Mouse (Mus musculus) kidney, postnatal 25 days (tissue): ENCODE measurements around the gene Lgr4.

Source experiments
- DNase-seq, 2 experiments: peaks; one replicate each; pipeline ENCODE4 v3.0.0; 2021; ENCODE audit warnings: mixed read lengths in 2 of 2

Gene Lgr4

GRCm38 (mm10) chr2:109984930-109985329 is 67.5 kb downstream of the Lgr4 start:
- peak in 1 of 2 experiments; percentile 58 for DNase-seq

DNA sequence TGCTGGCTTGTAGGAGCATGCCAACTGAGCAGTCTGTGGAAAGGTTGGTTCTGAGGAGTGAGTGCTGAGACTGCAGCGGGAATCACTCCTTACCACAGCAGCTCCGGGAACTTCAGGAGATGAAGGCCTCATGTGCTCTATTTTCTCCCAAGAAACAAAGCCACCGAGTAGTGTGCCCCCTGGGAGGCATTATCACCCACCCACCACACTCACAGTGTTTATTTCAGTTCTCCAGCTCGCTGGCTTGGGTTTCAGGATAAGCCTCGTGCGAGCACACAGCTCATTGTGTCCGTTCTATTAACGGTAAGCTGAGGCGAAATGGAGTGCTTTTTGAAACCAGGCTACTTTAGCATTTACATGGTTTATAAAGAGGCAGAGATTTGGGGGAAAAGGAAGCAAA is 68.1 kb downstream of the Lgr4 start:
- no peak for DNase-seq

GRCm38 (mm10) chr2:109986036-109986785 is 68.8 kb downstream of the Lgr4 start:
- DNase-seq = no peak

DNA sequence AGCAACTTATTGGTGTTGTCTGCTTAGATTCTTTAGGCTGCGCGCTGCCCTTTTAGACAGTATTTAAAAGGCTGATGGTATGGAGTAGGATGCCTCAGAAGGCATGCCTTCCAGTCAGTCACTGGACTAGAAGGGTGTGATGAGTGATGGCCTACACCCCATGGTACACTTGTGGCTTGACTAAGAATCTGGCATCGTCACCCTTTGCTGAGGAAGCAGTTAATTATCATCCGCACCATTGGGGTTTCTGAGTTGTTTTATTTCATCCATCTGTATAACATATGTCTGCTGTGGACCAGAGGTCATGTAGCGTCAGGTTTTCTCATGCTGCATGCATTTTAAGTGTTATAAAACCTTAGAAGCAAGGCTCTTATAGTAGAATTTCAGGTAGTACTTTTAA is 70.5 kb downstream of the Lgr4 start:
- no peak for DNase-seq

DNA sequence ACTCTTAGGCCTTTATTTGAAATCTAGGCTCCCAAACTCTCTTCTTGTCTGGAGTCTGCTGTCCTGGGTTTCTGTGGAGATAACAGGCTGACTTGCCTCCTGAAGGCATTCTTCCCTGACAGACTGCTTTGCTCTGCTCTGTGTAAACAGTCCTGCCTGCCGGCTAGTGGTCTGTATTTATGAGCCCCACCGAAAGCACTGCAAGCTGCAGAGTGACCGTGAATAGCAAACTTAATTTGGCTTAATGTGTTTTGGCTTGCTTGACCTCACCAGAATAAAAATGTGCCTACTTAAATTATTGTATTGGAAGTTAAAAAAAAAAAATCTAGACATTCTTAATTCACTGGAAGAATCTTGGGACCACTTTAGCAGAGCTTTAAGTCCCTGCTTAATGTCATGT is 71.7 kb downstream of the Lgr4 start:
- no peak for DNase-seq

DNA sequence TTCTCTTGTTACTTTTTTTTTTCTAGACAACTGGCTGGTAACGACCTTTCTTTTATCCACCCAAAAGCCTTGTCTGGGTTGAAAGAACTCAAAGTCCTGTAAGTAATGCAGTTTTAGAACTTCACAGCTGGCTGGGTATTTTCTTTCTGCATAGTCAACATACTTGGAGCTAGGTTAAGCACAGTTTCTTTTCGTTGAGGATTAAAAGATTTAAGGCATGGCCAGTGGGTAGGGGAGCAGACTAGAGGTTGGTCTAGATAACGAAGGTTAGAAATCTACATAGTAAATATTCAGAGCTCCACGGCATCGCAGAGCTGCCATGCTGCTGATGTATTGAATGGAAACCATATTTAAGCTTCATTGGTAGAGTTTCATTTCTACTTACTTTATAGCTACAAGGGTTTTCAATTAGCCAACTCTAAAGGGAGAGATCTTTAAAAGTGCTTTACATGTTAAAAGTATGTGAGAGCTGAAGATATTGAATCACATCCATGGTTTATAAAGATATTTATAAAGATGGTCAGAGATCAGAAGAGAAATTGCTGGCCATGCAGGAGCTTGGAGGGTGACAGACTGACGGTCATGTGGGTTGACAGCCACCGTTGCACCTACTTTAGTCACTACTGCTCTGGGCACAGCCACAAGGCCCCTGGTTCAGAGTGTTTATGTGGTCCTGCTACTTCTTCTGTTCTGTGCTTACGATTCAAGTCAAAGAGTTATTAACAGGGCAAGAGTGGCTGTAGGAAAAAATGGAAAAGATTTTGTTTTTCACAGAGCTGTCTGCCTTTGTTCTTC is 72.4 kb downstream of the Lgr4 start:
- DNase-seq = no peak

DNA sequence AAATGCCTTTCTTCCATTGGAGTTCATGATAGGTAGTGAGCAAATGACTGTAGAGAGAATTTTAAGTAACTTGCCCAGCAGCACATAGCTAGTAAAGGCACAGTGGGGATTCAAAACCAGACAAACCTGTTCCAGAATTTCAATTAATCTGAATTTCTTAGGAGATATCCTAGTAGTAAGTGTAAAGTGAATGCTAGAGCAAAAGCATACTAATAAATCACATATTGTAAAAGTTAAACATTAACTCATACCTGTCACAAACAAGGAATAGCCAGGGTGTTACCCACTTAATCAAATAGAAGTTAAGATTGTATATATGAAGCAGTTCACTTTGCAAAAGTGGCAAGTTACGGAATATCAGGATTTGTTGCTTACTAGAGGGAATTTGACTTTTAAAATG is 74.3 kb downstream of the Lgr4 start:
- no peak for DNase-seq

- DNase-seq = no peak
Measured at GRCm38 (mm10) chr2:109992448-109993073, 75.1 kb downstream of the Lgr4 start.

DNA sequence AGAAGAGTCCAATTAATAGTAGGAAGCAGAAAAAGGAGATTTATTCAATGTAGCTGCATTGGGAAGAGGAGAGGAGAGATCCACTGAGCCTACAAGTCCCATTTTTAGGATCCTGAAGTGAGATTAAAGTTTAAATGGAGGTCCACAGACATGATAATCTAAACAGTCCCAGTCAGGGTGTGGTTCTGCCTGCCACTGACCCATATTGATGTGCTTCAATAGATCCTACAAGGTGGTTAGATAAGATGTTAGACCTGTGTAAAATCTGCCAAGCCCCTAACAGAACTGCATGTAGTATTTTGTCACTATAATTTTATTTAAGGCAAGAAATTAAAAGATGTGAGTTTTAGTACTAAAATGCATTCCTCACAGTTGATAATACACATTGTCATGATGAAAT is 76.0 kb downstream of the Lgr4 start:
- DNase-seq = no peak

DNA sequence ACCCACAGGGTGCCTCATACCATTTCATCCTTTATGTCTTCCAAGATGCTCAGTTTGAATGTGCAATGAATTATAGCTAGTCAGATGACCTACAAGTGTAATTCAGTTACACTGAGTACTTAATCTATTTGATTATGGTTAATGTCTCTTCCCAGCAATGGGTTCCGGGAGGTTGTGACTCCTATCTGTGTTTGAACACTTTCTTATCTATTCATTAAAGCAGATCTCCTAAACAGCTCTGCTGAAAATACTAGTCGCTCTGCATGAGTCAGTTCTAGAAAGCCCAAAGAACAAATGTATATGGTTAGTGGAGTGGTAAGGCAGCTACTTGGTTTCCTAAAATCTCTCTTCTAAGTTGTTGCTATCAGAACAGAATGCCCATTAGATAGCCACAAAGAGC is 77.6 kb downstream of the Lgr4 start:
- no peak for DNase-seq

DNA sequence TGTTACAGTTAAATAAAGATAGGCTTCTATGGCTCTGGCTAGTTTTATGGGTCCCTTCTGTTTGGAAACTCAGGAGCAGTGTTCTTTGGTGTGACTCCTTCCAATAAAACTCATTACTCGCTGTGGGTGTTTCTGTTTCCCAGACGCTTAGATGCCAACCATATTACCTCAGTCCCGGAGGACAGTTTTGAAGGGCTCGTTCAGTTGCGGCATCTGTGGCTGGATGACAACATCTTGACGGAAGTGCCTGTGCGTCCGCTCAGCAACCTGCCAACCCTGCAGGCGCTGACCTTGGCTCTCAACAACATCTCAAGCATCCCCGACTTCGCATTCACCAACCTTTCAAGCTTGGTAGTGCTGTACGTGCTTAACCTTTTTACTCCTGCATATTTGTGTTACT is 79.0 kb downstream of the Lgr4 start:
- DNase-seq = peak in 1 of 2 experiments; percentile 51

- peak; percentile 66 to 74 for DNase-seq
Measured at GRCm38 (mm10) chr2:110004668-110005067, 87.2 kb downstream of the Lgr4 start.

- DNase-seq = no peak
Measured at GRCm38 (mm10) chr2:110005164-110005563, 87.7 kb downstream of the Lgr4 start.

DNA sequence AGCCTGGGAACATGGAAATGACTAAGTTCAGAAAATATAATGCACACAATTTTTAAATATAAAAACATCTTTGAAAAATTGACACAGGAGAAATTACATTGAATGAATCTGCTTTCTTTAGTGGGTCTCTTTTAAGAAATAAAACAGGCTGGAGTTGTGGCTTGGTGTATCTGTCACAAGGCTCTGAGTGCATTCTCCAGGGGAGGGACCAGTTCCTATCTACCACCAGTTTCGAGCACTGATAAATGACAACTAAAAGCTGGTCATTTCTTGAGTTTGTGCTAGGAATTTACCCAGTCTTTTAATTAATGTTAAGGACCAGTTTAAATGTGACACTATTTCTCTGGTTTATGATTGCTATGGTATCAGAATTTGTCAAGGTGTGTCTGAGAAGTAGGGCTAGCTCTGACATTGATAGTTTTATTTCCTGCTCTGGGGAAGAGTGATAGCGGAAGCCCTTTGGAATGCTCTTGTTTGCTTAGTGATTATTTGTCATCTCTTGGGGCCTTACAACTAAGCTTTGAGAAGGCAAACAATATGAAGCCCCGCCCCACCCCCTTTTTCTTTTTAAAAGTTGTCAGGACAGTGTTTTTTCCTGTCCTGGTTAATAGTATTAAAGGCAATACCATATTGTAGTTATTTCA is 88.3 kb downstream of the Lgr4 start:
- no peak for DNase-seq

- peak in 1 of 2 experiments; percentile 46 for DNase-seq
Measured at GRCm38 (mm10) chr2:110007423-110008267, 90.2 kb downstream of the Lgr4 start.

- no peak for DNase-seq
Measured at GRCm38 (mm10) chr2:110009449-110009848, 92.0 kb downstream of the Lgr4 start.

- DNase-seq = no peak
Measured at GRCm38 (mm10) chr2:110012184-110012725, 94.8 kb downstream of the Lgr4 start.

GRCm38 (mm10) chr2:110017087-110017486 is 99.6 kb downstream of the Lgr4 start:
- DNase-seq = no peak

DNA sequence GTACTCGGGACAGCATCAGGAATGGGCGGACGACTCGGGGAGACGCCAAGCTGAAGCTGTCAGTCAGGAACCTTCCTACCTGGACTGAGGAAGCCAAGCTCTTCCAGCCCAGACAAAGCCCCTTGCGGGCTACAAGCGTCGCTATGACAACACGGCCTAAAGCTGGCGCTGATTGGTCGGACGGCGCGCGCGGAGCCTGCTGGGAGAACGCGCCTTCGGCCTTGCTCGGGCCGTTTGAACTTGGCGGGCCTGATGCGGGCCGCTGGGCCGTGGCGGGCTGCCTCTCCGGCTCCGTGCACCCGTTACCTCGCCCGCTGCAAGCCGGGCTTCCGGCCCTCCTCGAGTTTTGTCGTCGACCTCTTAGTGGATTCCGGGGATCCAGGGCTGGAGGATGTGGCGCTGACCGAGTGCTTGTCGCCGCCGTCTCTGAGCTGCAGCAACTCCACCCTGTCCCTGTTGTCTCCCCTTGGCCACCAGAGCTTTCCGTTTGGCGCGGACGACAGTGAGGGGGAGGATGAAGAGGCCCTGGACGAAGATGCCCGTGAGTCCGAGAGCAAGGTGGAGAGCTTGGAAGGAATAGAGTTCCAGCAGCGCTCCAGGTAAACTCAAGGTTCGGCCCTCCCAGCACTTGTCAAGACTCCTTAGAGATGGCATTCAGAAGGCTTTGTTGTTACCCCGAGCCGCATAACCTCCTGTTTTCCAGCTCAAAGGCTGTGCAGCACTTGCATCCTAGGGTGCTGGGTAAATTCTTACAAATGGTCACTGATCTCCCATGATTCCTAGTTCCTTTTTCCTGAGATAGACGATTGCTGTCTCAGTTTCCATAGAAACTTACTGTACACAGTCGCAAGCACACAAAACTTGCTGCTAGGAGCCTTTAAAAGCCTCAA is 100.4 kb downstream of the Lgr4 start, which contains the start of gene Ccdc34:
Ccdc34 (plus strand) TSS at position 202 of the 890 bp plus-strand sequence.
- DNase-seq = peak; percentile 94 to 96

- no peak for DNase-seq
Measured at GRCm38 (mm10) chr2:110019656-110020055, 102.2 kb downstream of the Lgr4 start.

DNA sequence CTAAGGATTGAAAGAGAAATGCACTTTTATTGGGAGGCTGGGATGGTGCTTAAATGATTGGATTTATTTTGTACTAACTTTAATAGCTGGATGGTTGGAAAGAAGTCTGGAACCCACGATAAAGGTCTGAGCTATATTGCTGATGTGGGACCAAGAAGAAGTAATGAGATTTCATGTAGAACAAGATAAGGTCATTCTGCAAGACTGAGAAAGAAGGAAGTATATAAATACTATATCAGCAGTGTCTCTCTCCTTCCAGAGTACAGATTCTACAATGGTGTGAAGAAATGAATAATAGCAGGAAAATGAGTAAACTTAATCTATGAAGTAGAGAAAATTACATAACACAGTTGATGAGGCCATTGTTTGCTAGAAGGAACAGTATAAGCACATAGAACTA is 103.0 kb downstream of the Lgr4 start:
- no peak for DNase-seq
